Mouse (Mus musculus) liver, embryonic 14.5 days (tissue): ENCODE measurements around the gene Gm11937. TPM values are rescaled to one million over a fixed set of nuclear protein-coding genes. Genes with fewer than 3 reads are reported as not detected.
"Not testable (repeated sequence)": the region's sequence is repeated elsewhere in the genome, so short reads cannot be mapped to it uniquely, and the experiment has no call there.

Source experiments
- ATAC-seq: fragments of 200-750 bp; cut with Nextera tagmentation; 2 replicates; pipeline ENCODE4 v1.8.0; 2017; ENCODE audit warnings: moderate number of reproducible peaks, mild to moderate bottlenecking, moderate library complexity; ENCODE audit not compliant: insufficient read depth
- DNase-seq, 3 experiments: peaks; one replicate each; pipeline ENCODE4 v3.0.0-alpha.2; 2012 to 2013; ENCODE audit warnings: low read depth in 3 of 3, low spot score in 3 of 3
- H3K27ac ChIP-seq: fragments of 300-500 bp; sonication (generic); 2 replicates; pipeline ENCODE4 v1.5.1; 2014; ENCODE audit warnings: moderate library complexity, mild to moderate bottlenecking, control low read depth, inconsistent platforms
- H3K27me3 ChIP-seq: fragments of 300-500 bp; sonication (generic); 2 replicates; pipeline ENCODE4 v1.6.1; 2014; ENCODE audit warnings: mild to moderate bottlenecking, low read length, moderate library complexity; ENCODE audit not compliant: control insufficient read depth, insufficient read depth
- H3K36me3 ChIP-seq: fragments of 300-500 bp; sonication (generic); replicated peaks from 2 replicates; pipeline ENCODE4 v1.6.1; 2014; ENCODE audit warnings: low read depth; ENCODE audit not compliant: control insufficient read depth, insufficient read depth
- H3K4me1 ChIP-seq, 2 experiments: fragments of 200-500 bp in 1 of 2; fragments of 300-500 bp in 1 of 2; sonication (generic) in 1 of 2; replicated peaks; 2 replicates each; pipeline ENCODE4 v1.6.1; 2012 to 2014; ENCODE audit warnings: antibody characterized with exemption in 1 of 2, inconsistent platforms in 1 of 2, low read length in 1 of 2; ENCODE audit not compliant: control insufficient read depth in 2 of 2, insufficient read depth in 2 of 2
- H3K4me2 ChIP-seq: fragments of 300-500 bp; sonication (generic); 2 replicates; pipeline ENCODE4 v1.6.1; 2014; ENCODE audit warnings: low read depth, mild to moderate bottlenecking, control low read depth, moderate library complexity
- H3K4me3 ChIP-seq, 2 experiments: fragments of 200-500 bp in 1 of 2; fragments of 300-500 bp in 1 of 2; sonication (generic) in 1 of 2; 2 replicates each; pipeline ENCODE4 v1.5.1; 2012 to 2014; ENCODE audit warnings: low read depth in 2 of 2, low read length in 2 of 2, mild to moderate bottlenecking in 2 of 2, control low read depth in 1 of 2, inconsistent platforms in 1 of 2, moderate library complexity in 1 of 2; ENCODE audit not compliant: insufficient read depth in 1 of 2
- H3K9ac ChIP-seq: fragments of 300-500 bp; sonication (generic); replicated peaks from 2 replicates; pipeline ENCODE4 v1.6.1; 2014; ENCODE audit warnings: mild to moderate bottlenecking, control low read depth, moderate library complexity
- H3K9me3 ChIP-seq: fragments of 300-500 bp; sonication (generic); 2 replicates; pipeline ENCODE4 v1.6.1; 2016; ENCODE audit warnings: low read length, mixed read lengths; ENCODE audit not compliant: control insufficient read depth
- CTCF ChIP-seq: IDR thresholded peaks from 2 replicates; pipeline ENCODE4 v1.5.1; 2016; ENCODE audit warnings: antibody characterized with exemption, low read depth, control low read depth
- EP300 ChIP-seq: IDR thresholded peaks from 2 replicates; pipeline ENCODE4 v1.6.1; 2016; ENCODE audit warnings: antibody characterized with exemption, low read depth
- WGBS: fragments of 180-500 bp; shearing (Covaris S2); extraction: QIAGEN DNeasy Blood & Tissue Kit; methylation state at CpG from one replicate; pipeline ENCODE4 v1.1.7; 2014; ENCODE audit not compliant: insufficient replicate concordance; 5-methylcytosine and 5-hydroxymethylcytosine counted together
- polyA plus RNA-seq, 2 experiments: library from polyadenylated mRNA; depleted of rRNA in 1 of 2; stranded (reverse) in 1 of 2; unstranded in 1 of 2; fragments of >200 nt; fragmentation: Nextera tagmentation in 1 of 2; extraction: Ambion mirVana in 1 of 2; gene quantifications; 2 replicates each; pipeline versions ENCODE4 v1.2.1 to v1.2.3; 2012 to 2014

Gm11937 gene
- polyA plus RNA-seq, 2 experiments = not detected

DNA sequence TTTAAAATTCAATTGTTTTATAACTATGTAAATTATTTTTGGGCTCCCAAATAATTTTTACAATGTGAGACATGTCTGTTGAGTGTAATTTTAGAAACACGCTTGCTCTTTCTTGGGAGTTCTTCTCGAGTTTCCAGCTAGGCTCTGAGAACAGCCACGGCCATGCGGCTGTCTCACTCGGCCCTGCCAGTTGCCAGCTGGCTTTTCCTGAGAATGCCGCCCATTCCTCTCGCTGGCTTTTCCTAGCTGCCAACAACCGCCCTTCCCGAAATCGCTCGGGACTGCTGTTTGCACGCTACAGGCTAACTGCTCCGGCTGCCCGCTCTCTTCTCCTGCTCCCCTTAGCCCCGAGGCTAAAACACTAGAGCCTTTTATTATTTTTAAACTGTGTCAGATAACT is 36.5 kb upstream of the Gm11937 start:
- no peaks in the 10 kb centered on the region for H3K36me3 ChIP-seq
- WGBS = 69% methylated on average over 15 of the region's 15 CpGs
- H3K9me3 ChIP-seq = no peaks in the 10 kb centered on the region
- no peak overlapping the region for H3K4me2 ChIP-seq
- ATAC-seq = no peak
- no peak overlapping the region for H3K27ac ChIP-seq
- H3K27me3 ChIP-seq = no peaks in the 10 kb centered on the region
- TF ChIP-seq CTCF (no peak), EP300 (no peak)
- no peaks in the 10 kb centered on the region for H3K4me1 ChIP-seq
- H3K4me3 ChIP-seq = no peak overlapping the region
- H3K9ac ChIP-seq = no peak overlapping the region
- DNase-seq = no peak

DNA sequence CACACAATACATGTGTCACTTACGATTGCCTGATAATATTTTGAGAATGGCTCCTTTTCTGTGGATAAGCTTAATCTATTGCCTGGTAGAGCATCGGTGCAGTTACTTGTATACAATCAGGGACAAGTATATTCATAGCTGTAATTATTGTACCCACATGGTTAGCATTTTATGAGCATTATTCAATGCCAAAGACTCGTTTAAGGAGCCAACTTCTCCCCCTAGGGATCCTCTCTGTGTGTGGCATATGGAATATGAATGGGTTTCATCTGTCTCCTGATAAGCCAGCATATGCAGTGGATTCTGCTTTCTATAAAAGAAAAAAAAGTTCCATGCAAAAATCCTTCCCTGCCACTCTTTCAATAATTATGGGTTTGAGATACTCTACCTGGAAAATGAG is 34.4 kb upstream of the Gm11937 start:
- H3K27me3 ChIP-seq = no peaks in the 10 kb centered on the region
- 46% methylated on average over 3 of the region's 3 CpGs for WGBS
- H3K36me3 ChIP-seq = no peaks in the 10 kb centered on the region
- H3K9ac ChIP-seq = no peak overlapping the region
- no peak overlapping the region for H3K27ac ChIP-seq
- no peak for DNase-seq
- TF ChIP-seq CTCF = no peak
- no peak for TF ChIP-seq EP300
- no peak overlapping the region for H3K4me2 ChIP-seq
- ATAC-seq = no peak
- H3K4me1 ChIP-seq = no peaks in the 10 kb centered on the region
- H3K4me3 ChIP-seq = no peak overlapping the region
- no peaks in the 10 kb centered on the region for H3K9me3 ChIP-seq

DNA sequence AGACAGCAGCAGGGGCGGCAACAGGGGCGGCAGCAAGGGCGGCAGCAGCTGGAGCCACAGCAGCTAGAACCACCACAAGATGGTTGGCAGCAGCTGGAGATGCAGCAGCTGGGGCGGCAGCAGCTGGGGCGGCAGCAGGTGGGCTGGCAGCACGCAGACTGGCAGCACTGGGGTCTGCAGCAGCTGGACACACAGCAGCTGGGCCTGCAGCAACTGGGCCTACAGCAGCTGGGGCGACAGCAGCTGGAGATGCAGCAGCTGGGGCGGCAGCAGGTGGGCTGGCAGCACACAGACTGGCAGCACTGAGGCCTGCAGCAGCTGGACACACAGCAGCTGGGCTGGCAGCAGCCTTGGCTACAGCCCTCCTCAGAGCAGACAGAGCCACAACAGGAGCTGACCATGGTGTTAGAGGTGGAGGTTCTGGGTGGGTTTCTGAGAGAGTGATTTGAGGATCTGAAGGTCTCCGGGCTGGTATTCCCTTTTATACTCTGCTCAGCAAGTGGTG is 33.7 kb upstream of the Gm11937 start, which contains the start of gene Krtap4-7:
Gene Krtap4-7, minus strand, starts transcription at position 455 of the 505 bp plus-strand sequence.
- H3K27me3 ChIP-seq, ATAC-seq, H3K4me3 ChIP-seq, H3K9ac ChIP-seq, H3K9me3 ChIP-seq, H3K27ac ChIP-seq, DNase-seq, H3K36me3 ChIP-seq, H3K4me1 ChIP-seq, H3K4me2 ChIP-seq: not testable (repeated sequence)
- 58% methylated on average over 9 of the region's 9 CpGs for WGBS

DNA sequence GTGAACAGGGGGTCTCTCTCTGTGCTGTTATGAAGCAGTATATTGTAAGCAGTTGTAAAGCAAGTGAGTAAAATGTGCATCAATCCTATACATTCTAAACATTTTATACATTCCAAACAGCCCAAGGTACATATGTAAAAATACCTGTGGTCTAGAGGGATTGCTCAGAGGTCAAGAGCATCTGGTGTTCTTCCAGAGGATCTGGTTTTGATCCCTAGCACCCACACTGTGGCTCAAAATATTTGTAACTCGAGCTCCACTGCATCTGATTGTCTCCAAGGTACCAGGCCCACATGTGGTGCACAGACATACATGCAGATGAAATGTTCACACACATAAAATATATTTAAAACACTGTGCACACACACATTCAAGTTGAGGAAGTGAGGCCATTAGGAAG is 30.9 kb upstream of the Gm11937 start:
- H3K4me2 ChIP-seq = no peak overlapping the region
- no peaks in the 10 kb centered on the region for H3K4me1 ChIP-seq
- no peaks in the 10 kb centered on the region for H3K9me3 ChIP-seq
- no peak overlapping the region for H3K27ac ChIP-seq
- ATAC-seq (no peak), DNase-seq (no peak)
- TF ChIP-seq CTCF = no peak
- TF ChIP-seq EP300 = no peak
- H3K9ac ChIP-seq = no peak overlapping the region
- 11% methylated on average over 1 of the region's 1 CpGs for WGBS
- no peaks in the 10 kb centered on the region for H3K27me3 ChIP-seq
- H3K4me3 ChIP-seq = no peak overlapping the region
- H3K36me3 ChIP-seq = no peaks in the 10 kb centered on the region

DNA sequence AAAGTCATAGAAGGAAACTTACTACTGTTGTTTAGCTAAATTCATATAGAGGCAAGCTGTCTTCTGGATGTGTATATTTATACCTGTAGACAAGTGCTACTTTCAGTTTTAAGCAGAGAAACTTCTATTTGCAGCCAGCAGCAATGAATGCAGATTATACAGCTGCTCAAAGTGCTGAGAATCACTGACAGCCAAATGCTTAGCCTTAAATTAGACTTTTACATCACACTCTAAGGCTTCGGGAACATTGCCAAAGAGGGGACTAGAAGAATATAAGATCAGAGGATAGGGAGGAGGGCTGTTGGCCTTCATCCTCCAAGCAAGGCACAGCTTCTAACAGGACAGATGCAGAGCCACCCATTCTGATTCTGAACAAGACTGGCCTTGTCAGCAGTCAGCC is 27.1 kb upstream of the Gm11937 start:
- WGBS = 70% methylated on average over 1 of the region's 1 CpGs
- H3K4me2 ChIP-seq = no peak overlapping the region

More for the DNA sequence above, 27.1 kb upstream of the Gm11937 start:
- Histone ChIP-seq H3K36me3 (no peaks in the 10 kb centered on the region), H3K9me3 (no peaks in the 10 kb centered on the region), H3K4me3 (no peak overlapping the region), H3K9ac (no peak overlapping the region), H3K27ac (no peak overlapping the region), H3K27me3 (no peaks in the 10 kb centered on the region), H3K4me1 (no peaks in the 10 kb centered on the region)
- TF ChIP-seq CTCF (no peak), EP300 (no peak)
- DNase-seq (no peak), ATAC-seq (no peak)
